Mouse (Mus musculus) stomach, embryonic 16.5 days (tissue): ENCODE results near the gene Fbxl7. TPM values are rescaled to one million over a fixed set of nuclear protein-coding genes. Genes with fewer than 3 reads are reported as not detected.

Experiments
- ATAC-seq: fragments of 200-750 bp; cut with Nextera tagmentation; 2 replicates; pipeline ENCODE4 v1.8.0; 2017; ENCODE audit warnings: moderate number of reproducible peaks, moderate TSS enrichment; ENCODE audit not compliant: insufficient read depth, low FRiP score
- H3K27ac ChIP-seq: fragments of 300-500 bp; sonication (generic); 2 replicates; pipeline ENCODE4 v1.5.1; 2014; ENCODE audit warnings: low read length
- H3K27me3 ChIP-seq: fragments of 300-500 bp; sonication (generic); 2 replicates; pipeline ENCODE4 v1.6.1; 2014; ENCODE audit warnings: low read length, control low read depth, mixed read lengths; ENCODE audit not compliant: control insufficient read depth, insufficient read depth
- H3K36me3 ChIP-seq: fragments of 300-500 bp; sonication (generic); 2 replicates; pipeline ENCODE4 v1.6.1; 2014; ENCODE audit warnings: low read length; ENCODE audit not compliant: control insufficient read depth, insufficient read depth
- H3K4me1 ChIP-seq: fragments of 300-500 bp; sonication (generic); 2 replicates; pipeline ENCODE4 v1.6.1; 2014; ENCODE audit warnings: low read length, control low read depth, mixed read lengths; ENCODE audit not compliant: control insufficient read depth, insufficient read depth
- H3K4me2 ChIP-seq: fragments of 300-500 bp; sonication (generic); 2 replicates; pipeline ENCODE4 v1.6.1; 2014; ENCODE audit warnings: low read depth, low read length, mixed read lengths
- H3K4me3 ChIP-seq: fragments of 300-500 bp; sonication (generic); replicated peaks from 2 replicates; pipeline ENCODE4 v1.5.1; 2014; ENCODE audit warnings: mild to moderate bottlenecking, low read length
- H3K9ac ChIP-seq: fragments of 300-500 bp; sonication (generic); 2 replicates; pipeline ENCODE4 v1.6.1; 2014; ENCODE audit warnings: low read length
- H3K9me3 ChIP-seq: fragments of 300-500 bp; sonication (generic); replicated peaks from 2 replicates; pipeline ENCODE4 v1.6.1; 2016; ENCODE audit warnings: low read length, control low read depth; ENCODE audit not compliant: control insufficient read depth
- WGBS: fragments of 180-500 bp; shearing (Covaris S2); extraction: QIAGEN DNeasy Blood & Tissue Kit; methylation state at CpG from one replicate; pipeline ENCODE4 v1.1.7; 2014; 5-methylcytosine and 5-hydroxymethylcytosine counted together
- polyA plus RNA-seq: library from polyadenylated mRNA; unstranded; fragments of >200 nt; fragmentation: Nextera tagmentation; extraction: Ambion mirVana; gene quantifications from 2 replicates; pipeline ENCODE4 v1.2.1, GENCODE M21; 2015

Gene Fbxl7
- polyA plus RNA-seq: 10.6 and 13.2 TPM in 2 replicates

DNA sequence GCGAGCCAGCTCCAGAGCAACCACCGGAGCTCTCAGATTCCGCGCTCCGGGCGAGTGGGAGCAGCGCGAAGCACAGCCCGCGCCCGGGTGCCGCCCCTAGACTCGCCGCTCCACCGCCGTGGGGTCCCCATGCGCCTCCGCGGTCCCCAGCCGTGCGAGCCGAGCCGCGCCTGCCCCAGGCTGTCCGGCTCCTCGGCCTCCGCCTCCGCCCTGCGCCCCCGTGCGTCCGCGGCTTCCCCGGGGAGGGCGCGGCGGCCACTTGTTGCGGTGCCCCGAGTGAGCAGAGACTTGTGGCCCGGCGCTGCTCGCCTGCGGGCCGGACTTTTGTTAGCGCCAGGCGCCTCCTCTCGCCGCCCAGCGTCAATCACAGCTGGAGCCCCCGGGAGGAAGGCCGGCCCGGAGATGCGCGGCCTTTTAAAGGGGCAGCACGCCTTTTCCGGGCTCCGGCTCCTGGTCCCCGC, at the start of gene Fbxl7:
Fbxl7 (minus strand) TSS at position 330 of the 461 bp plus-strand sequence.
- under 1% methylated on average over 58 of the region's 58 CpGs for WGBS
- H3K27me3 ChIP-seq: no peaks in the 10 kb centered on the region
- H3K4me1 ChIP-seq: peaks cover 2% of the 10 kb centered on the region; the same call in 1 of the 2 replicates
- H3K9ac ChIP-seq: peak within 1 kb of the TSS; percentile 88
- ATAC-seq: peak; percentile 93
- peak within 1 kb of the TSS; percentile 84 for H3K4me3 ChIP-seq
- no peaks in the 10 kb centered on the region for H3K36me3 ChIP-seq
- peak within 1 kb of the TSS; percentile 85 for H3K4me2 ChIP-seq
- no peaks in the 10 kb centered on the region for H3K9me3 ChIP-seq
- peak within 1 kb of the TSS; percentile 90 for H3K27ac ChIP-seq

DNA sequence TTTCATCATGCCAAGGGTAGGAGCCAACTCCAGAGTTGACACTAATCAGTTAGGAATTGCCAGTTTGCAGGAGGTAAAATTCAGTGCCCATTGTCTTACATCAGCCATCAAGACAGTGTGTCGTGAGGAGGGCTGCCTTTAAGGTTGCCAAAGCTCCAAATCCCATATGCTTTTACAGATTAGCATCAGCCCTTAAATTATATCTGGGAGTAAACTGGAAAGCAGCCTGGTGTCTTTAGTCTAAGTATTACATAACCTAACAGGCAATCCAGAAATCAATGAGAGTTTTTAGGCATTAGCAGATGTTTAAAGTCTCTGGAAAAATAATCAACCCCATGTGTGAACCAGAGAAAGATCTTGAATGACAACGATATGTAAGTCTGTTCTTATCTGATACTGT, 26.6 kb upstream of the Fbxl7 start:
- ATAC-seq: no peak
- WGBS: 63% methylated on average over 2 of the region's 2 CpGs

DNA sequence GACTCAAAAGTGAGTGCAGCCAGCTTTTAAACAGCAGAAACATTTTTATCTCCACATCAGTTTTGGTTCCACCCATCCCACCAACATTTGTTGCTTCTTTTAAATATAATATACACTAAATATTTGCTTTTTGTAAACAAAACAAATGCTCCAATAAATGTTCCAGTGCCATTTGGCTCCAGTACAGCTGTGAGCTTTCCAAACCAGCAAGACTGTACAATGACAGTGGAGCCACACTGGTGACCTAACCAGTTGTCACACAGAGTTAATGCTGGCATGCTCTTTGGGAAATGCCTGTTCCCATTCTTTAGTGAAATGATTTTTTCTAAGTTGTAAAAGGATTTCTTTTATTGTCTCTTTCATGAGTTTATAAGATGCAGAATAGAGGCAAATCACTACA, 18.0 kb upstream of the Fbxl7 start:
- H3K27ac ChIP-seq: no peak overlapping the region
- H3K4me1 ChIP-seq: no peaks in the 10 kb centered on the region
- ATAC-seq: no peak
- no peaks in the 10 kb centered on the region for H3K36me3 ChIP-seq
- H3K4me3 ChIP-seq: no peak overlapping the region
- H3K27me3 ChIP-seq: no peaks in the 10 kb centered on the region
- no peak overlapping the region for H3K9ac ChIP-seq
- H3K9me3 ChIP-seq: no peaks in the 10 kb centered on the region
- no peak overlapping the region for H3K4me2 ChIP-seq

More for the DNA sequence above, 26.6 kb upstream of the Fbxl7 start:
- H3K4me1 ChIP-seq: no peaks in the 10 kb centered on the region
- no peak overlapping the region for H3K4me2 ChIP-seq
- H3K27me3 ChIP-seq: no peaks in the 10 kb centered on the region
- H3K4me3 ChIP-seq: no peak overlapping the region
- no peak overlapping the region for H3K9ac ChIP-seq
- H3K36me3 ChIP-seq: no peaks in the 10 kb centered on the region
- H3K9me3 ChIP-seq: no peaks in the 10 kb centered on the region
- H3K27ac ChIP-seq: no peak overlapping the region

DNA sequence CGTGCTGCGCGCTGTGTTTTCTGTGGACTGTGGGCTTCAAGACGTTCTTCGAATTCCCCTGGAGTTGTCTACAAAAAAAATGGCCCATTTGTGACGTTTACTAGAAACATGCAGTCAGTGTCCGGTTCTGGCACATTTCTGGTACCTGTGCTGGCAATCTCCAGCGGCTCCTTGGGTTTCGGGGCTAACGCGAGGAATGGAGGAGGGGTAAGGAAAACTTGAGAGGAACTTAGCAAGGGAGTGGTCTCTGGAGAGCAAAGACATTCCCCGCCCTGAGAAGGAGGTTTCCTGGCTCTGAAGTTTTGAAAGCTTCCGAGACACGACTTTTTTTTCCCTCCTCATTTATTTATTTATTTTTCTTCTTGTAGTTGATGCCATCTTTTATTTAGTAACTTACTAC, 381 bp upstream of the Fbxl7 start:
- Histone ChIP-seq H3K36me3 (no peaks in the 10 kb centered on the region), H3K27ac (peak overlapping the region; percentile 90), H3K4me3 (peak overlapping the region; percentile 84), H3K9ac (peak overlapping the region; percentile 88), H3K4me2 (peak overlapping the region; percentile 85), H3K4me1 (peaks cover 2% of the 10 kb centered on the region; the same call in 1 of the 2 replicates), H3K27me3 (no peaks in the 10 kb centered on the region), H3K9me3 (no peaks in the 10 kb centered on the region)
- WGBS: 0% methylated on average over 14 of the region's 14 CpGs
- ATAC-seq: no peak

DNA sequence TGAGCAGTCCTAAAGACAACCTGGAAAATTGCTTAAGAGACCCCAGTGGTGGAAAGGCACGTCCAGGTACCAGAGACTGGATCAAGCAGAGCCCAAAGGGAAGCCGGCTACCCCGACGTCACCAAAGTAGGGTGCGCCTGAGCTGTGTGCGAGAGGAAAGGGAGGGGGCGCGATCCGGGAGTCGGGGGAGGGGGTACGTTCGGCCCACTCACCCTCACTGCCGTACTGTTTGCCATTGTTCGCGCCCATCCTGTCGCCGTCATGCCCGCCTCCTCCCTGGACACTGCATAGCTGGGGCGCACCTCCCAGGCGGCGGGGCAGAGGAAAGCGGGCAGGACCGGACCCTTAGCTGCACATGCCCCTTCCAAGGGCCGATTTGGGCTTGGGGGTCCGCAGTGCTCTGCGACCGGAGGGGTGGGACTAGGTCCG, 565 bp downstream of the Fbxl7 start:
- Histone ChIP-seq H3K4me1 (peaks cover 2% of the 10 kb centered on the region; the same call in 1 of the 2 replicates), H3K27me3 (no peaks in the 10 kb centered on the region), H3K9ac (peak overlapping the region; percentile 88), H3K36me3 (no peaks in the 10 kb centered on the region), H3K4me2 (peak overlapping the region; percentile 85), H3K4me3 (peak overlapping the region; percentile 84), H3K27ac (peak overlapping the region; percentile 90), H3K9me3 (no peaks in the 10 kb centered on the region)
- ATAC-seq: peak; percentile 51
- WGBS: 1% methylated on average over 26 of the region's 28 CpGs

DNA sequence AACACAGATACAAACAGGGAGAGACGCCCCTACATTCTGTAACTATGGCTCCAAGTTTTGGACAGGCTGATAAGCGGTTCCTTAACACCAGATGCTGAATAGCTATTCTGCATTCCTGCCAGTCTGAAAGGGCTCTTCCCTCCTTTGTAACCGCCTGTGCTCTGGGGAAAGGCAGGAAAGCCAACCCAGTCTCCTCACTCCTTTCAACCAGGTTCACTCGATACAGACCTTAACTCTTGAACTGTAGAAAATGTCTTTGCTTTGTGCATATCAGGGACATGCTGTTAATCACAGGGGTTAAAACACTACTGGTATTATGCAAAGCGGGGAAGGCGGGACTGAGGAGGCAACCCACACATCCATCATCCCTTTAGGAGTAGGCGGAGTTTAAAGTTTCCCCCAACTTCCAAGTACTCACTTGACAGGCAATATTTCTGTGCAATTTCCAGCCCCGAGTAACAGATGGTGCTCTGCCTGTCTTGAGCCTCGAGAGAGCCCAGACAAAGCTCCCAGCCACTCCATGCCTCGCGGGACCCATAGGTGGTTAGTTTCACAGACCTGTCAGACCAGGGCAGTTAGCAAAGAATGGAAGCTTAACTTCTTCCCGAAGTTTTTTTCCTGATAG, 1.2 kb downstream of the Fbxl7 start:
- Histone ChIP-seq H3K4me2 (peak overlapping the region; percentile 85), H3K27ac (peak overlapping the region; percentile 90), H3K4me1 (peaks cover 2% of the 10 kb centered on the region; the same call in 1 of the 2 replicates), H3K9me3 (no peaks in the 10 kb centered on the region), H3K9ac (peak overlapping the region; percentile 88), H3K4me3 (peak overlapping the region; percentile 84), H3K36me3 (no peaks in the 10 kb centered on the region), H3K27me3 (no peaks in the 10 kb centered on the region)
- 3% methylated on average over 12 of the region's 12 CpGs for WGBS
- peak; percentile 29; the same call in 1 of the 2 replicates for ATAC-seq

DNA sequence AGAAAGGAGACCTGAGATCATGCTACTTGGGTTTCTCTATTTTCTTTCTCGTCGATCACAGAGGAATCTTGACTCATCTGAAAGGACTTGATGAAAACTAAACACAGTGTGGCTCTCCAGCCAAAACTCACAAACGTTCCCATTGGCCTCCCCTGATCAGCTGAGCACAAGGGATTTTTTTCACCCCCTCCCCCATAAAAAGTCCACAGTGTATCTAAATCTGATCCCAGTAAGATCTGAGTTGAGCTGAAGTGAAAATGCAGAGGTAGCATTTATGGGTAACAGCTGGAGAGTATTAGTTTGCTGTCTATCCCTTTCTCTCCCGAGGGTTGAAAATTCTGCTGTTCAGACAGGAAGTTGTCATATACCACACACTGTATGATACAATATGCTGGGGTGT, 2.2 kb downstream of the Fbxl7 start:
- no peaks in the 10 kb centered on the region for H3K27me3 ChIP-seq
- H3K4me1 ChIP-seq: peaks cover 2% of the 10 kb centered on the region; the same call in 1 of the 2 replicates
- WGBS: 22% methylated on average over 4 of the region's 4 CpGs
- no peak for ATAC-seq
- H3K9ac ChIP-seq: no peak overlapping the region
- no peaks in the 10 kb centered on the region for H3K36me3 ChIP-seq
- H3K4me2 ChIP-seq: peak overlapping the region; percentile 47
- H3K4me3 ChIP-seq: peak overlapping the region; percentile 28
- H3K9me3 ChIP-seq: no peaks in the 10 kb centered on the region
- H3K27ac ChIP-seq: no peak overlapping the region

DNA sequence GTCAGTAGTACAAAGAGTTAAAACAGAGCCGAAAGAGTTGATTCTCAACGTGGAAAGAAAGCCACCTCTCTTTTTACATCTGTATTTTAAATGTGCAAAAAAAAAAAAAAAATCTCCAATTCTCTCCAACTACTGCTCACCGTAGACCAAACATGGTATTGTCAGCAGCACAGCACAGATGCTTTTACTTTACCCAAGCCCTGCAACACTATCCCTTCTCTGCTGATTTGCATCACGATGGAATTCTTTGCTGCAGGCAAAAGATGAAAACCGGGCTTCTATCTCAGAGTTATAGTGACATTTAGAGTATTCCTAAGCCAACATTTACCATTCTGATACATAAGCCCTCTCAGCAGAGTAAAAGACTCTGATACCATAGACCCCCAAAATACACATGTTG, 5.4 kb downstream of the Fbxl7 start:
- ATAC-seq: no peak
- no peaks in the 10 kb centered on the region for H3K36me3 ChIP-seq
- 64% methylated on average over 5 of the region's 5 CpGs for WGBS
- H3K27me3 ChIP-seq: no peaks in the 10 kb centered on the region
- H3K4me3 ChIP-seq: no peak overlapping the region
- no peak overlapping the region for H3K9ac ChIP-seq
- H3K4me1 ChIP-seq: peaks cover 8% of the 10 kb centered on the region; the same call in 1 of the 2 replicates
- H3K4me2 ChIP-seq: no peak overlapping the region
- H3K9me3 ChIP-seq: no peaks in the 10 kb centered on the region
- no peak overlapping the region for H3K27ac ChIP-seq

DNA sequence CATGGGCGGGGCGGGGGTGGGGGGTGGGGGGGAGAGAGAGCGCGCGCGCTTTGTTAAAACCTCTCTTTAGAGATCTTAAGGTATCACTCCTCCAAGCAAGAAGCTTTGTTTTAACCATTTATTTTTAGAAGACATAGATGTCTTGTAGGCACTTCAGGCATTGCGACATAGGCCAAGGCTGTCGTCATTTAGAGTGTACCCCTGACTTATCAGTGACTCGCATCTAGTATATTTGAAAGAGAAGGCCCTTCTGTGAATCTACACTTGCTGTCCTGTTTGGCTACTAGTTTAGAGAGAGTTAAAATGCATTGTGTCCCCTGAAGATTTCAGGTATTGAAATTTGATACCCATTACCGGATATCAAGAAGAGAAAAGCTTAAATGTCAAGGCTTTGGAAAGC, 7.2 kb downstream of the Fbxl7 start:
- WGBS: 77% methylated on average over 10 of the region's 10 CpGs
- Histone ChIP-seq H3K9me3 (no peaks in the 10 kb centered on the region), H3K9ac (no peak overlapping the region), H3K27me3 (no peaks in the 10 kb centered on the region), H3K36me3 (no peaks in the 10 kb centered on the region), H3K4me1 (peaks cover 8% of the 10 kb centered on the region; the same call in 1 of the 2 replicates), H3K27ac (no peak overlapping the region), H3K4me3 (no peak overlapping the region), H3K4me2 (no peak overlapping the region)
- ATAC-seq: no peak
